Comparison of ENCODE assay signal across 26 mouse cellular contexts in genomic region chr5:12000777-12001176, GRCm38 (mm10).
DNase-seq lines count a peak whose midpoint lies in the region; ATAC-seq and TF ChIP-seq lines count a peak whose summit lies in the region.
"Had no signal": no experiment of that assay in that cellular context is flagged by ENCODE, and none has a peak within 500 bp of the region (broad histone marks: within the 10 kb centered on the region; RNA-seq: fewer than 3 reads in every experiment).

No protein-coding gene starts in this region.

- no peak overlapping the region for H3K4me2 ChIP-seq in liver, postnatal 0 days (ENCODE audit: low read depth, low read length)
- H3K4me2 ChIP-seq in liver, embryonic 12.5 days = no peak overlapping the region
- H3K4me2 ChIP-seq in stomach, postnatal 0 days (replicated peaks; ENCODE audit: low read depth) = no peak overlapping the region
- H3K4me2 ChIP-seq: embryonic facial prominence, embryonic 13.5 days; forebrain, embryonic 12.5 days; heart, embryonic 12.5 days; neural tube, embryonic 15.5 days had no signal

- no peaks in the 10 kb centered on the region for H3K4me1 ChIP-seq in heart, adult 2 months (ENCODE audit: control insufficient read depth, insufficient read depth, low read length)
- no peaks in the 10 kb centered on the region for H3K4me1 ChIP-seq in liver, postnatal 0 days (ENCODE audit: insufficient read depth)
- H3K4me1 ChIP-seq in liver, embryonic 12.5 days = no peaks in the 10 kb centered on the region
- H3K4me1 ChIP-seq in ES-E14 (ENCODE audit: control insufficient read depth in 2 of 2, insufficient read depth in 2 of 2, low read length in 2 of 2, poor library complexity in 1 of 2) = no peaks in the 10 kb centered on the region
- no peaks in the 10 kb centered on the region for H3K4me1 ChIP-seq in stomach, postnatal 0 days (replicated peaks; ENCODE audit: control insufficient read depth, insufficient read depth)
- no peaks in the 10 kb centered on the region for H3K4me1 ChIP-seq in limb, embryonic 10.5 days
- H3K4me1 ChIP-seq: embryonic facial prominence, embryonic 13.5 days; forebrain, embryonic 12.5 days; heart, embryonic 12.5 days; midbrain, embryonic 10.5 days; neural tube, embryonic 15.5 days had no signal

- intact Hi-C loops in heart, adult 2 months (cut with DNase I) = no loop called here
- intact Hi-C loops in heart, postnatal 10 days (cut with DNase I) = no loop called here

- no peak for TF ChIP-seq POLR2A in heart, adult 2 months (IDR thresholded peaks at IDR 0.05; ENCODE audit: insufficient read depth, low read depth, low read length)

- in situ Hi-C loops in ES-E14 (cut with MboI; ENCODE audit: low sequenced_read_pairs in 2 of 2, unreplicated experiment in 2 of 2) = loop anchor here in 1 of 2 experiments (10.0 kb wide), 1 partner anchor 534 kb away; no protein-coding TSS in a partner anchor

- H3K4me3 ChIP-seq in heart, adult 2 months = no peak overlapping the region
- H3K4me3 ChIP-seq in liver, postnatal 0 days (ENCODE audit: low read depth, low read length) = no peak overlapping the region
- H3K4me3 ChIP-seq in liver, embryonic 12.5 days = no peak overlapping the region
- no peak overlapping the region for H3K4me3 ChIP-seq in ES-E14 (ENCODE audit: insufficient read depth in 1 of 2, low read depth in 1 of 2, low read length in 2 of 2, poor library complexity in 1 of 2, severe bottlenecking in 1 of 2)
- no peak overlapping the region for H3K4me3 ChIP-seq in stomach, postnatal 0 days (ENCODE audit: low read depth, low read length)
- H3K4me3 ChIP-seq in limb, embryonic 10.5 days = no peak overlapping the region
- H3K4me3 ChIP-seq: embryonic facial prominence, embryonic 13.5 days; erythroblast, embryonic 14.5 days; forebrain, embryonic 12.5 days; heart, embryonic 12.5 days; midbrain, embryonic 10.5 days; neural tube, embryonic 15.5 days had no signal

- ATAC-seq in liver, postnatal 0 days = no peak
- ATAC-seq in liver, embryonic 12.5 days = no peak
- no peak for ATAC-seq in stomach, postnatal 0 days (ENCODE audit: low FRiP score, low TSS enrichment)
- ATAC-seq: hindbrain, postnatal 0 days had no signal

- no peak for DNase-seq in heart, adult 2 months
- no peak for DNase-seq in heart, postnatal 10 days
- DNase-seq in liver, postnatal 0 days = no peak
- peak; percentile 12 for DNase-seq in ES-E14 (ENCODE audit: low read depth, low spot score)
- no peak for DNase-seq in stomach, postnatal 0 days (ENCODE audit: low spot score)
- no peak for DNase-seq in limb, embryonic 10.5 days (ENCODE audit: low spot score)
- no peak for DNase-seq in right cerebral cortex, postnatal 25 days
- DNase-seq: adrenal gland, adult 8-10 months; B cell, adult 2 months; cerebellum, adult 11-12 months; cerebellum, postnatal 10 days; heart, postnatal 14 days; kidney, adult 11 months; kidney, postnatal 14 days; layer of hippocampus, postnatal 36 days; right cerebral cortex, adult 18-20 months had no signal

- peak; percentile 42 for TF ChIP-seq CTCF in heart, adult 2 months (IDR thresholded peaks at IDR 0.05)
- 0 out of 2 replicates have a peak, but pooled peaks have one; percentile 3 for TF ChIP-seq CTCF in liver, postnatal 0 days (IDR thresholded peaks at IDR 0.05; ENCODE audit: low read depth)
- TF ChIP-seq CTCF in stomach, postnatal 0 days (IDR thresholded peaks at IDR 0.05; ENCODE audit: low read depth) = peak; percentile 53

- no peaks in the 10 kb centered on the region for H3K36me3 ChIP-seq in heart, adult 2 months (ENCODE audit: control insufficient read depth, insufficient read depth, low read length)
- H3K36me3 ChIP-seq in liver, postnatal 0 days (replicated peaks; ENCODE audit: insufficient read depth, low read length) = no peaks in the 10 kb centered on the region
- no peaks in the 10 kb centered on the region for H3K36me3 ChIP-seq in liver, embryonic 12.5 days
- no peaks in the 10 kb centered on the region for H3K36me3 ChIP-seq in ES-E14 (ENCODE audit: control insufficient read depth, insufficient read depth, low read length, poor library complexity, severe bottlenecking)
- H3K36me3 ChIP-seq in stomach, postnatal 0 days (ENCODE audit: control insufficient read depth, insufficient read depth, low read length) = no peaks in the 10 kb centered on the region
- H3K36me3 ChIP-seq in limb, embryonic 10.5 days = no peaks in the 10 kb centered on the region
- H3K36me3 ChIP-seq: embryonic facial prominence, embryonic 13.5 days; forebrain, embryonic 12.5 days; heart, embryonic 12.5 days; midbrain, embryonic 10.5 days; neural tube, embryonic 15.5 days had no signal

- H3K9me3 ChIP-seq in liver, postnatal 0 days (ENCODE audit: low read length) = no peaks in the 10 kb centered on the region
- H3K9me3 ChIP-seq in liver, embryonic 12.5 days (replicated peaks) = no peaks in the 10 kb centered on the region
- no peaks in the 10 kb centered on the region for H3K9me3 ChIP-seq in ES-E14 (ENCODE audit: control insufficient read depth, insufficient read depth, low read depth, low read length)
- no peaks in the 10 kb centered on the region for H3K9me3 ChIP-seq in stomach, postnatal 0 days (ENCODE audit: control insufficient read depth, low read length)
- no peaks in the 10 kb centered on the region for H3K9me3 ChIP-seq in limb, embryonic 10.5 days (replicated peaks)
- H3K9me3 ChIP-seq: embryonic facial prominence, embryonic 13.5 days; forebrain, embryonic 12.5 days; heart, embryonic 12.5 days; midbrain, embryonic 10.5 days; neural tube, embryonic 15.5 days had no signal

- no peak for TF ChIP-seq EP300 in heart, adult 2 months (IDR thresholded peaks at IDR 0.05; ENCODE audit: insufficient read depth, low read depth, low read length)
- no peak for TF ChIP-seq EP300 in liver, postnatal 0 days (IDR thresholded peaks at IDR 0.05; ENCODE audit: low read depth)
- TF ChIP-seq EP300 in stomach, postnatal 0 days (optimal IDR thresholded peaks at IDR 0.05) = no peak

- no peak overlapping the region for H3K27ac ChIP-seq in heart, adult 2 months
- no peak overlapping the region for H3K27ac ChIP-seq in liver, postnatal 0 days (ENCODE audit: low read depth)
- H3K27ac ChIP-seq in liver, embryonic 12.5 days = no peak overlapping the region
- H3K27ac ChIP-seq in ES-E14 (ENCODE audit: insufficient read depth, low read depth, low read length, poor library complexity, severe bottlenecking) = no peak overlapping the region
- no peak overlapping the region for H3K27ac ChIP-seq in stomach, postnatal 0 days (replicated peaks)
- H3K27ac ChIP-seq in limb, embryonic 10.5 days = no peak overlapping the region
- H3K27ac ChIP-seq: embryonic facial prominence, embryonic 13.5 days; forebrain, embryonic 12.5 days; hindbrain, postnatal 0 days; liver, embryonic 14.5 days; macrophage; midbrain, embryonic 10.5 days; neural tube, embryonic 15.5 days had no signal

- no peaks in the 10 kb centered on the region for H3K79me2 ChIP-seq in heart, adult 2 months (replicated peaks; ENCODE audit: control insufficient read depth, insufficient read depth, low read length)

- no peak overlapping the region for H3K9ac ChIP-seq in heart, adult 2 months (ENCODE audit: low read depth, low read length)
- no peak overlapping the region for H3K9ac ChIP-seq in liver, postnatal 0 days (replicated peaks)
- no peak overlapping the region for H3K9ac ChIP-seq in liver, embryonic 12.5 days
- H3K9ac ChIP-seq in ES-E14 (ENCODE audit: insufficient read depth, low read depth, low read length, poor library complexity, severe bottlenecking) = no peak overlapping the region
- H3K9ac ChIP-seq in stomach, postnatal 0 days (ENCODE audit: low read length) = no peak overlapping the region
- H3K9ac ChIP-seq: embryonic facial prominence, embryonic 13.5 days; forebrain, embryonic 12.5 days; heart, embryonic 12.5 days; liver, embryonic 14.5 days; neural tube, embryonic 15.5 days had no signal

- no peaks in the 10 kb centered on the region for H3K27me3 ChIP-seq in heart, adult 2 months (ENCODE audit: control insufficient read depth, insufficient read depth, low read length)
- H3K27me3 ChIP-seq in liver, postnatal 0 days (ENCODE audit: insufficient read depth, low read length) = no peaks in the 10 kb centered on the region
- H3K27me3 ChIP-seq in liver, embryonic 12.5 days (replicated peaks) = no peaks in the 10 kb centered on the region
- H3K27me3 ChIP-seq in stomach, postnatal 0 days (ENCODE audit: control insufficient read depth, insufficient read depth, low read length) = no peaks in the 10 kb centered on the region
- H3K27me3 ChIP-seq in limb, embryonic 10.5 days (ENCODE audit: low read depth, poor library complexity, severe bottlenecking) = no peaks in the 10 kb centered on the region
- H3K27me3 ChIP-seq: embryonic facial prominence, embryonic 13.5 days; forebrain, embryonic 12.5 days; heart, embryonic 12.5 days; neural tube, embryonic 15.5 days had no signal

TF ChIP-seq in ES-E14, 5 proteins besides CTCF, POLR2A, EP300 and RAD21:
- TF ChIP-seq ZC3H11A (IDR thresholded peaks at IDR 0.05; ENCODE audit: borderline replicate concordance, low read depth, low read length) (peak; percentile 34; the same call in 1 of the 2 replicates), ZNF384 (IDR thresholded peaks at IDR 0.05; ENCODE audit: low read depth, low read length) (no peak)

Comparison
In these comparisons a context has a peak if more than half of its experiments do, and no peak if none do; other contexts are left out.
1. CTCF ChIP-seq: peak in every context shown above with its lines; median percentile 53 in stomach, postnatal 0 days; 42 in heart, adult 2 months; 3 in liver, postnatal 0 days.